Mouse (Mus musculus) MEL (cell line): ENCODE measurements at regions not wholly inside any gene's neighbourhood (a gene's known extent, or its start where the extent isn't known, plus 50 kb on each side); places are given as distances from the start of the nearest gene placed in this dataset.

Source experiments
- CTCF ChIP-seq, 3 experiments: IDR thresholded peaks in 2 of 3; conservative IDR thresholded peaks in 1 of 3; 2 replicates each; pipeline ENCODE4 v1.5.1; 2011 to 2012; ENCODE audit warnings: low read length in 3 of 3, low read depth in 2 of 3, mild to moderate bottlenecking in 2 of 3, improper control_type of control experiment in 1 of 3, inconsistent platforms in 1 of 3, mixed read lengths in 1 of 3, moderate library complexity in 1 of 3; ENCODE audit not compliant: control insufficient read depth in 1 of 3, insufficient read depth in 1 of 3, poor library complexity in 1 of 3, severe bottlenecking in 1 of 3
- E2F4 ChIP-seq: IDR thresholded peaks from 2 replicates; pipeline ENCODE4 v1.6.1; 2011; ENCODE audit warnings: low read depth, low read length, improper control_type of control experiment, borderline replicate concordance
- GATA1 ChIP-seq: IDR thresholded peaks from 2 replicates; pipeline ENCODE4 v1.6.1; 2011; ENCODE audit warnings: low read depth, low read length, improper control_type of control experiment
- HCFC1 ChIP-seq: IDR thresholded peaks from 2 replicates; pipeline ENCODE4 v1.6.1; 2012; ENCODE audit warnings: low read depth, mild to moderate bottlenecking, inconsistent platforms, low read length, improper control_type of control experiment, moderate library complexity
- MAFK ChIP-seq: IDR thresholded peaks from 2 replicates; pipeline ENCODE4 v1.6.1; 2011; ENCODE audit warnings: low read depth, mild to moderate bottlenecking, low read length, improper control_type of control experiment, borderline replicate concordance
- MAX ChIP-seq: IDR thresholded peaks from 2 replicates; pipeline ENCODE4 v1.6.1; 2011; ENCODE audit warnings: low read length, improper control_type of control experiment
- MXI1 ChIP-seq: IDR thresholded peaks from 2 replicates; pipeline ENCODE4 v1.6.1; 2011; ENCODE audit warnings: mild to moderate bottlenecking, low read depth, low read length, improper control_type of control experiment
- NRF1 ChIP-seq: IDR thresholded peaks from 2 replicates; pipeline ENCODE4 v1.6.1; 2014; ENCODE audit warnings: low read depth, mild to moderate bottlenecking, inconsistent platforms, low read length, improper control_type of control experiment, moderate library complexity; ENCODE audit not compliant: poor library complexity, insufficient read depth, severe bottlenecking
- POLR2A ChIP-seq, 2 experiments: IDR thresholded peaks; 2 replicates each; pipeline ENCODE4 v1.6.1; 2011 to 2012; ENCODE audit warnings: low read length in 2 of 2, mild to moderate bottlenecking in 2 of 2, control low read depth in 1 of 2, improper control_type of control experiment in 1 of 2, low read depth in 1 of 2, moderate library complexity in 1 of 2; ENCODE audit not compliant: control insufficient read depth in 1 of 2, insufficient read depth in 1 of 2, poor library complexity in 1 of 2
- POLR2AphosphoS5 ChIP-seq: IDR thresholded peaks from 2 replicates; pipeline ENCODE4 v1.6.1; 2012; ENCODE audit warnings: low read depth, borderline replicate concordance, mild to moderate bottlenecking, inconsistent platforms, low read length, moderate library complexity, mixed read lengths
- RAD21 ChIP-seq: IDR thresholded peaks from 2 replicates; pipeline ENCODE4 v1.6.1; 2011; ENCODE audit warnings: mild to moderate bottlenecking, low read depth, low read length, improper control_type of control experiment
- RCOR1 ChIP-seq: IDR thresholded peaks from 2 replicates; pipeline ENCODE4 v1.6.1; 2012; ENCODE audit warnings: low read depth, mild to moderate bottlenecking, inconsistent platforms, low read length, improper control_type of control experiment
- TCF12 ChIP-seq: IDR thresholded peaks from 2 replicates; pipeline ENCODE4 v1.6.1; 2014; ENCODE audit warnings: low read depth, mild to moderate bottlenecking, inconsistent platforms, low read length, improper control_type of control experiment, moderate library complexity
- ZMIZ1 ChIP-seq: IDR thresholded peaks from 2 replicates; pipeline ENCODE4 v1.6.1; 2012; ENCODE audit warnings: low read depth, mild to moderate bottlenecking, inconsistent platforms, low read length, improper control_type of control experiment, moderate library complexity

DNA sequence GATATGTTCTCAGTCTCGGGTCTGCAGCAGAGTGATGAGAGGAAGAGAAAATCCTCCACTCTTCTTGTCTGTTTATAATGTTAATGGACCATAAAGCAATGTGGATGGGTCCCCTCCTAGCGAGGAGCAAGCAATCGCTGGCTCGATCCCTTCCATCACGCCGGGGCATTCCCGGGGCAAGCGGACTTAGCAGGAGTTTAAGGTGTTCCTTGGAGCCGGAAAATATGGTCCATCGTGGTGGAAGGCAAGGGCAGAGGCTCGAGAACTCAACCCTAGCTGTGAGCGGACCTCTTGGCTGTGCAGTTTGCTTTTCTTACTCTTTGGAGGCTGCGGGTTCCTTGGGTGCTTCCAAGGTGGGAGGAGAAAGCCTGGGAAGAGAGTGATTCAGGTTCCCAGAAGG is 127.1 kb upstream of the Dpyd start:
- TF ChIP-seq RAD21: no peak
- no peak for TF ChIP-seq MAFK
- TF ChIP-seq TCF12: no peak
- no peak for TF ChIP-seq RCOR1
- no peak for TF ChIP-seq CTCF (IDR thresholded peaks at IDR 0.05 in 2 of 3, conservative IDR thresholded peaks at IDR 0.05 in 1 of 3; ENCODE audit: control insufficient read depth in 1 of 3, insufficient read depth in 1 of 3, low read depth in 2 of 3, low read length in 3 of 3, poor library complexity in 1 of 3, severe bottlenecking in 1 of 3)
- TF ChIP-seq MAX: no peak
- no peak for TF ChIP-seq POLR2AphosphoS5
- no peak for TF ChIP-seq E2F4
- TF ChIP-seq MXI1: no peak
- TF ChIP-seq POLR2A (IDR thresholded peaks at IDR 0.05; ENCODE audit: control insufficient read depth in 1 of 2, insufficient read depth in 1 of 2, low read depth in 1 of 2, low read length in 2 of 2, poor library complexity in 1 of 2): no peak
- no peak for TF ChIP-seq ZMIZ1
- no peak for TF ChIP-seq NRF1
- no peak for TF ChIP-seq HCFC1
- no peak for TF ChIP-seq GATA1
